Mouse (Mus musculus) cerebellum, adult 2 months (tissue): ENCODE results near the gene Cdh26. TPM values are rescaled to one million over a fixed set of nuclear protein-coding genes. Genes with fewer than 3 reads are reported as not detected.

Source experiments
- DNase-seq, 2 experiments: peaks; one replicate each; pipeline ENCODE4 v3.0.0; 2021
- H3K27ac ChIP-seq: fragments of 200-500 bp; 2 replicates; pipeline ENCODE4 v1.5.1; 2012; ENCODE audit warnings: low read length, control low read depth, inconsistent platforms; ENCODE audit not compliant: insufficient read depth
- H3K27me3 ChIP-seq: fragments of 200-500 bp; 2 replicates; pipeline ENCODE4 v1.6.1; 2012; ENCODE audit warnings: inconsistent platforms, mild to moderate bottlenecking, low read length, moderate library complexity; ENCODE audit not compliant: control insufficient read depth, insufficient read depth
- H3K4me1 ChIP-seq: fragments of 200-500 bp; 2 replicates; pipeline ENCODE4 v1.6.1; 2011; ENCODE audit warnings: low read length; ENCODE audit not compliant: control insufficient read depth, insufficient read depth
- H3K4me3 ChIP-seq: fragments of 200-500 bp; replicated peaks from 2 replicates; pipeline ENCODE3; 2011; ENCODE audit warnings: mild to moderate bottlenecking, low read depth, low read length, control low read depth; ENCODE audit not compliant: insufficient read depth
- CTCF ChIP-seq: fragments of 200-500 bp; IDR thresholded peaks from 2 replicates; pipeline ENCODE4 v1.5.1; 2011; ENCODE audit warnings: low read depth, mild to moderate bottlenecking, control low read depth, low read length, moderate library complexity, borderline replicate concordance; ENCODE audit not compliant: insufficient read depth
- POLR2A ChIP-seq: fragments of 200-500 bp; IDR thresholded peaks from 2 replicates; pipeline ENCODE4 v1.6.1; 2011; ENCODE audit warnings: low read length, control low read depth, borderline replicate concordance; ENCODE audit not compliant: insufficient read depth
- WGBS: fragments of 180-500 bp; shearing (Covaris S2); methylation state at CpG from one replicate; pipeline ENCODE4 v1.1.7; 2018; 5-methylcytosine and 5-hydroxymethylcytosine counted together
- polyA plus RNA-seq: library from polyadenylated mRNA; depleted of rRNA; stranded (reverse); fragments of >200 nt; gene quantifications from 2 replicates; pipeline ENCODE4 v1.2.3, GENCODE M21; 2012; rRNA removed

Gene Cdh26
- polyA plus RNA-seq, result 0.03 and 0.21 TPM in 2 replicates

GRCm38 (mm10) chr2:178430231-178430630, at the start of gene Cdh26:
Cdh26 (plus strand) TSS chr2:178430531.
- DNase-seq, result no peak
- Histone ChIP-seq H3K27ac (no peak within 1 kb of the TSS), H3K27me3 (no peaks in the 10 kb centered on the region), H3K4me3 (no peak within 1 kb of the TSS), H3K4me1 (no peaks in the 10 kb centered on the region)
- 90% methylated on average over 4 of the region's 4 CpGs for WGBS
- TF ChIP-seq POLR2A (no peak), CTCF (no peak)

GRCm38 (mm10) chr2:178407053-178407815, 23.1 kb upstream of the Cdh26 start, which contains the start of gene Sycp2:
Sycp2 (minus strand) TSS chr2:178407685.
- Histone ChIP-seq H3K27me3 (no peaks in the 10 kb centered on the region), H3K27ac (no peak within 1 kb of the TSS), H3K4me1 (no peaks in the 10 kb centered on the region), H3K4me3 (no peak within 1 kb of the TSS)
- no peak for DNase-seq
- TF ChIP-seq POLR2A, result no peak
- TF ChIP-seq CTCF, result 0 out of 2 replicates have a peak, but pooled peaks have one; percentile 1
- 86% methylated on average over 52 of the region's 52 CpGs for WGBS

DNA sequence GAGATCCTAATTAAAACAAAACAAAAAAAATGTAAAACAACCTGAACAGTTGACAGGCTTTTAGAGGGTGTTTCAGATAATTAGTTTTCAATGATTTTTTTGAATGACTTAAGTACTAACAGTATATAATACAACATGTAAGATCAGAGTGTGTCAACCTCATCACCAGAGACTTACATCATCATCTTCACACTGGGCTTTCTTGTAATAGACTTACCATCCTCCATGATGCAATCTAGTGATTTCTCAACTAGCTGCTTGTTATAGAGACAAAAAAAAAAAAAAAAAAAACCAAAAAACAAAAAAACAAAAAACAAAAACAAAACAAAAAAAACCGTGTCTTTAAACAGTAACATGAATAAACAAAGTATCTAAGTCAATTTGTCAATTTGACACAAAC, 21.3 kb upstream of the Cdh26 start:
- no peak overlapping the region for H3K4me3 ChIP-seq
- no peaks in the 10 kb centered on the region for H3K27me3 ChIP-seq
- H3K4me1 ChIP-seq, result peaks cover 3% of the 10 kb centered on the region; the same call in 1 of the 2 replicates
- H3K27ac ChIP-seq, result no peak overlapping the region
- 71% methylated on average over 1 of the region's 1 CpGs for WGBS
- TF ChIP-seq CTCF, result no peak
- TF ChIP-seq POLR2A, result no peak
- no peak for DNase-seq

GRCm38 (mm10) chr2:178410286-178410685, 20.0 kb upstream of the Cdh26 start:
- Histone ChIP-seq H3K4me1 (peaks cover 5% of the 10 kb centered on the region), H3K4me3 (no peak overlapping the region), H3K27me3 (no peaks in the 10 kb centered on the region), H3K27ac (no peak overlapping the region)
- no peak for DNase-seq
- 63% methylated on average over 6 of the region's 6 CpGs for WGBS
- TF ChIP-seq POLR2A (no peak), CTCF (no peak)

DNA sequence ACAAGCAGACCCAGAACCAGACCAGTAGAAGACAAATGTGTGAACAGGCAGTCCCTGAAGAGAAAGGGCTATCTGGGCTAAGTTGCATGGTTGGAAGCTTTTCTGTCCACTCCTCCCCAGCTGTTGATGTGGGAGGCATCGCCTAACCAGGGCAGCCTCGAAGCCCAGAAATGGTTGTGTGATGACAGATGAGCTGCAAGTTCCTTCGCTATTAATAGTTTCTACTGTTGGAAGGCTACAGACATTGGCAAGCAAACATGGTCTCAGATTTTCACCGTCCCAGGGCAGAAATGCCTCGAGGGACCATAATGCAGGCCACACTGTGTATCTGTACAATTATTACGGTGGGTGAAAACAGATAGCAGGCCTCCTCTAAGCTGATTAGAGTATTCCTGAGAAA, 17.7 kb upstream of the Cdh26 start:
- Histone ChIP-seq H3K27me3 (no peaks in the 10 kb centered on the region), H3K4me1 (peaks cover 6% of the 10 kb centered on the region), H3K4me3 (no peak overlapping the region), H3K27ac (no peak overlapping the region; the same call in 1 of the 2 replicates)
- TF ChIP-seq CTCF, result no peak
- TF ChIP-seq POLR2A, result no peak
- WGBS, result 40% methylated on average over 6 of the region's 6 CpGs
- peak in 1 of 2 experiments; percentile 18 for DNase-seq

GRCm38 (mm10) chr2:178413081-178413480, 17.2 kb upstream of the Cdh26 start:
- Histone ChIP-seq H3K27ac (no peak overlapping the region), H3K27me3 (no peaks in the 10 kb centered on the region), H3K4me3 (peak overlapping the region; percentile 2), H3K4me1 (peaks cover 6% of the 10 kb centered on the region)
- DNase-seq, result no peak
- 63% methylated on average over 13 of the region's 13 CpGs for WGBS
- no peak for TF ChIP-seq POLR2A
- TF ChIP-seq CTCF, result no peak

DNA sequence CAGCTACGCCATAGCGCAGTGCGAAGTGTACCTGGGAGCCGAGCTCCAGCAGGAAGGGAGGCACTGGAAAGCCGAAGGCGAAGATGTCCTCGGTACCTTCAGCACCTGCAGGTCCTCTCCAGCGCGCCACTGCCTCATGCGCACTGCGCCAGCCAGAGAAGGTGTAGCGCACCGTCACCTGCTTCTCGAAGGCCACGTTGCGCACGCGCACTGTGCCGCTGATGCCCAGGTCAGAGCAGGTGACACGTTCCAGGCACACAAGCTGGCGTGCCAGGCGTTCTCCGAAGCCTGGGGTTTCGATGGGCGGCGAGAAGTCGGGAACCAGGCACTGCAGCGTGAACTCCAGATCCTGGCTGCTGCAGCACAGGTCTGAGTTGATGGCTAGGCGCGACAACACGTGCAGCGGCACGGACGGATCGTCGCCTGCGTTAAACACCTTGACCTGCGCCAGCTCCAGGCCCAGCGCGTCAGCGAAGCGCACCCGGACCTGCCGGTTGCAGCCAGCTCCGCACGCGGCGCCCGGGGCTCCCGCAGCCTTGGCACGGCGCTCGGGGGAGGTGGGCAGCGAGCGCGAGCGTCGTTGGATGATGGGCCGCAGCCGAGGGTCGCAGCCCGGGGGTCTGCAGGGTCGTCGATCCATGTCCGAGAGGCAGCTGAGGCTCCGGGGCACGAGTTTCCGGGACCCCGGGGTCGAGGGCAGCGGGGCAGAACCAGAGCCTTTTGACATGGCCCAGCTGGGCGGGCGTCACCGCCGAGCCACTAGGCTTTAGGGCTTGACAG, 16.7 kb upstream of the Cdh26 start:
- H3K27me3 ChIP-seq, result no peaks in the 10 kb centered on the region
- peak overlapping the region; percentile 58 for H3K4me3 ChIP-seq
- H3K27ac ChIP-seq, result no peak overlapping the region
- peaks cover 6% of the 10 kb centered on the region for H3K4me1 ChIP-seq
- WGBS, result 19% methylated on average over 75 of the region's 75 CpGs
- TF ChIP-seq CTCF (no peak), POLR2A (no peak)
- peak; percentile 46 to 55 for DNase-seq
